Mouse (Mus musculus): ENCODE results near the gene Sympk. TPM values are rescaled to one million over a fixed set of nuclear protein-coding genes. Genes with fewer than 3 reads are reported as not detected.

The Sympk gene
- total and polyA plus RNA-seq, 2 experiments from 2014 or later = 20.0 to 73.8 TPM

- ATAC-seq = no peak
- Histone ChIP-seq H3K4me1 (ENCODE audit: insufficient read depth) (peaks cover 20% of the 10 kb centered on the region), H3K9ac (no peak overlapping the region), H3K4me3 (ENCODE audit: low read depth, low read length) (peak overlapping the region; percentile 82; the same call in 1 of the 2 replicates), H3K27me3 (ENCODE audit: insufficient read depth, low read length) (no peaks in the 10 kb centered on the region), H3K36me3 (ENCODE audit: insufficient read depth) (peaks cover 17% of the 10 kb centered on the region), H3K4me2 (ENCODE audit: low read depth) (peak overlapping the region; percentile 95), H3K9me3 (ENCODE audit: low read length) (no peaks in the 10 kb centered on the region), H3K27ac (ENCODE audit: low read depth, low read length) (no peak overlapping the region)
- TF ChIP-seq CTCF (IDR thresholded peaks at IDR 0.05; ENCODE audit: low read depth) = no peak
- no peak for DNase-seq
- WGBS = 79% methylated on average over 34 of the region's 34 CpGs
Observed at GRCm38 (mm10) chr7:19005417-19006121, 18.6 kb upstream of the Sympk start.

- H3K4me3 ChIP-seq (ENCODE audit: low read depth, low read length) = no peak overlapping the region
Observed at GRCm38 (mm10) chr7:19006476-19006875, 17.7 kb upstream of the Sympk start.

GRCm38 (mm10) chr7:19007026-19007977 is 16.9 kb upstream of the Sympk start:
- Histone ChIP-seq H3K4me2 (ENCODE audit: low read depth) (no peak overlapping the region), H3K9ac (no peak overlapping the region), H3K4me1 (ENCODE audit: insufficient read depth) (peaks cover 20% of the 10 kb centered on the region), H3K27ac (ENCODE audit: low read depth, low read length) (no peak overlapping the region), H3K4me3 (ENCODE audit: low read depth, low read length) (no peak overlapping the region), H3K9me3 (ENCODE audit: low read length) (no peaks in the 10 kb centered on the region), H3K36me3 (ENCODE audit: insufficient read depth) (peaks cover 17% of the 10 kb centered on the region), H3K27me3 (ENCODE audit: insufficient read depth, low read length) (no peaks in the 10 kb centered on the region)
- no peak for ATAC-seq
- no peak for DNase-seq
- WGBS = 80% methylated on average over 13 of the region's 13 CpGs
- TF ChIP-seq CTCF (IDR thresholded peaks at IDR 0.05; ENCODE audit: low read depth) = no peak

More at GRCm38 (mm10) chr7:19006476-19006875, 17.7 kb upstream of the Sympk start:
- no peak overlapping the region for H3K27ac ChIP-seq (ENCODE audit: low read depth, low read length)
- no peak overlapping the region for H3K9ac ChIP-seq
- H3K36me3 ChIP-seq (ENCODE audit: insufficient read depth) = peaks cover 17% of the 10 kb centered on the region
- ATAC-seq (peak; percentile 13; the same call in 1 of the 2 replicates), DNase-seq (peak; percentile 91)
- TF ChIP-seq CTCF (IDR thresholded peaks at IDR 0.05; ENCODE audit: low read depth) = peak; percentile 99
- no peak overlapping the region; the same call in 1 of the 2 replicates for H3K4me2 ChIP-seq (ENCODE audit: low read depth)
- H3K27me3 ChIP-seq (ENCODE audit: insufficient read depth, low read length) = no peaks in the 10 kb centered on the region
- H3K9me3 ChIP-seq (ENCODE audit: low read length) = no peaks in the 10 kb centered on the region
- 6% methylated on average over 12 of the region's 12 CpGs for WGBS
- H3K4me1 ChIP-seq (ENCODE audit: insufficient read depth) = peaks cover 20% of the 10 kb centered on the region

GRCm38 (mm10) chr7:19010581-19010980 is 13.6 kb upstream of the Sympk start:
- H3K27ac ChIP-seq (ENCODE audit: low read depth, low read length) = no peak overlapping the region
- no peak overlapping the region for H3K9ac ChIP-seq
- no peak for ATAC-seq
- H3K4me1 ChIP-seq (ENCODE audit: insufficient read depth) = peaks cover 6% of the 10 kb centered on the region
- no peak for TF ChIP-seq CTCF (IDR thresholded peaks at IDR 0.05; ENCODE audit: low read depth)
- H3K4me3 ChIP-seq (ENCODE audit: low read depth, low read length) = no peak overlapping the region
- WGBS = 77% methylated on average over 7 of the region's 7 CpGs
- H3K9me3 ChIP-seq (ENCODE audit: low read length) = no peaks in the 10 kb centered on the region
- H3K4me2 ChIP-seq (ENCODE audit: low read depth) = no peak overlapping the region
- H3K27me3 ChIP-seq (ENCODE audit: insufficient read depth, low read length) = no peaks in the 10 kb centered on the region
- DNase-seq = no peak
- peaks cover 13% of the 10 kb centered on the region for H3K36me3 ChIP-seq (ENCODE audit: insufficient read depth)

GRCm38 (mm10) chr7:19012025-19012621 is 12.1 kb upstream of the Sympk start:
- Histone ChIP-seq H3K27ac (ENCODE audit: low read depth, low read length) (no peak overlapping the region), H3K4me3 (ENCODE audit: low read depth, low read length) (peak overlapping the region; percentile 12; the same call in 1 of the 2 replicates), H3K4me1 (ENCODE audit: insufficient read depth) (no peaks in the 10 kb centered on the region), H3K36me3 (ENCODE audit: insufficient read depth) (0 out of 2 replicates have a peak, but pooled peaks cover 3% of the 10 kb centered on the region), H3K9ac (peak overlapping the region; percentile 40), H3K27me3 (ENCODE audit: insufficient read depth, low read length) (no peaks in the 10 kb centered on the region), H3K4me2 (ENCODE audit: low read depth) (peak overlapping the region; percentile 39), H3K9me3 (ENCODE audit: low read length) (no peaks in the 10 kb centered on the region)
- TF ChIP-seq CTCF (IDR thresholded peaks at IDR 0.05; ENCODE audit: low read depth) = no peak
- WGBS = 6% methylated on average over 26 of the region's 31 CpGs
- no peak for DNase-seq
- ATAC-seq = no peak

- 59% methylated on average over 2 of the region's 2 CpGs for WGBS
- H3K9me3 ChIP-seq (ENCODE audit: low read length) = no peaks in the 10 kb centered on the region
- no peak overlapping the region for H3K4me2 ChIP-seq (ENCODE audit: low read depth)
- DNase-seq = no peak
- no peak for ATAC-seq
- H3K27me3 ChIP-seq (ENCODE audit: insufficient read depth, low read length) = no peaks in the 10 kb centered on the region
- H3K4me3 ChIP-seq (ENCODE audit: low read depth, low read length) = no peak overlapping the region
- H3K27ac ChIP-seq (ENCODE audit: low read depth, low read length) = no peak overlapping the region
- H3K4me1 ChIP-seq (ENCODE audit: insufficient read depth) = no peaks in the 10 kb centered on the region
- H3K36me3 ChIP-seq (ENCODE audit: insufficient read depth) = no peaks in the 10 kb centered on the region
- no peak overlapping the region for H3K9ac ChIP-seq
- TF ChIP-seq CTCF (IDR thresholded peaks at IDR 0.05; ENCODE audit: low read depth) = no peak
Observed at GRCm38 (mm10) chr7:19012882-19013281, 11.3 kb upstream of the Sympk start.
